Mouse (Mus musculus) ES-Bruce4 (cell line): ENCODE data around the gene Ptprq.

Experiments used
- CTCF ChIP-seq: IDR thresholded peaks from one replicate; pipeline ENCODE4 v1.8.1; 2011; ENCODE audit warnings: low read depth, low read length
- EP300 ChIP-seq: IDR thresholded peaks from 2 replicates; pipeline ENCODE4 v1.6.1; 2011; ENCODE audit warnings: low read depth, low read length; ENCODE audit not compliant: insufficient read depth

DNA sequence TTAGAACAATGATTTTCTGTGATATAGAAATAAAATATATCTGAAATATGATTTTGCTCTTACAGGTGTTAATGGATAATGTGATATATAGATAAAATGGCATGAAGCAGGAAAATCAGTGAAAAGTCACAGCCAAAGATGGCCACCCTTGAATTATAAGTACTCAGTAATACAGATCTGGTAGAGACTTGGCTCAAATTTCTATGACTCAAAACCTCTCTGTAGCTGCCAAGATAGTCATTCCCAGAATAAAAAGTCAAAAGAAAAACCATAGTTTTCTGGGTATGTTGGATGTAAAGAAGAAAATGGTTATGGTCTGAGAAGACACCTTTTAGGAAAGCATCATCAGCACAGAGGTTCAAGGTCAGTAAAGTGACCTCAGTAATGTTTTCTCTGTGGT lies 159.0 kb downstream of the Ptprq start:
- no peak for TF ChIP-seq CTCF
- no peak for TF ChIP-seq EP300
